Mouse (Mus musculus): ENCODE measurements at regions not wholly inside any gene's neighbourhood (a gene's known extent, or its start where the extent isn't known, plus 50 kb on each side); places are given as distances from the start of the nearest gene placed in this dataset.

DNA sequence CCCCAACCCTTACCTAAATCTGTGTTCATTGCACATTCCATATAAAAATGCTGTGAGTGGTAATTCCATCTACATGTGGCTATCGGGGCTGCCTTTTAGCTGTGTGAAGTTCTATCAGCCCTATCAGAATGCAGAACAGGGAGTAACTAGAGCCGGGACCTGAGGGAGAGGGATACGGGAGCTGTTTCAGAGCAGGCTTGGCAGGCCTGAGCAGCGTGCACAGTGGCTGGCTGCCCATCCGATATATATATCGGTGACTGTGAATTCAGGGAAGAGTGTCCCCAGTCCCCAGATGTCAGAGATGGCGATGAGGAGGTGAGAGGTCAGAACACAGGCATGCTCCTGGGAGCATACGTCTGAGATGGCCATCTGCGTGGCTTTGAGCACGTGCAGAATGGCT, 79.0 kb downstream of the Arl4c start:
- DNase-seq = no peak

DNA sequence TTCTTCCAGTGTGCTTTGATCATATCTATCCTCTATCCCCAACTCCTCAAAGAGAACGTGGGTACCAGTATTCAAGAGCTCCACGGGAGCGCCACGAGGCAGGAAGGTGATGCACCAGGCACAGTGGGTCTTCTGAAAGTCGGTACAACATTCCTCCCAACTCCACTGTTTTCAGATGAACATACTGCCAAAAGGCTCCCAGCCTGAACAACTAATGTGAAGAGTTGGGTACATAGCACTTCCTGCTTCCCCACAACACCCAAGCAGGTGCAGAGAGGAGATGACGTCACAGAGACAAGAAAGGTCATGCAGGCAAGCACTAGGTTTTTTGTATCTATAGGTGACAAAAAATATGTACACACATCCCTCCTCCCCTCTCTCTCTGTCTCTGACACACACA, 79.7 kb downstream of the Arl4c start:
- no peak for DNase-seq

DNA sequence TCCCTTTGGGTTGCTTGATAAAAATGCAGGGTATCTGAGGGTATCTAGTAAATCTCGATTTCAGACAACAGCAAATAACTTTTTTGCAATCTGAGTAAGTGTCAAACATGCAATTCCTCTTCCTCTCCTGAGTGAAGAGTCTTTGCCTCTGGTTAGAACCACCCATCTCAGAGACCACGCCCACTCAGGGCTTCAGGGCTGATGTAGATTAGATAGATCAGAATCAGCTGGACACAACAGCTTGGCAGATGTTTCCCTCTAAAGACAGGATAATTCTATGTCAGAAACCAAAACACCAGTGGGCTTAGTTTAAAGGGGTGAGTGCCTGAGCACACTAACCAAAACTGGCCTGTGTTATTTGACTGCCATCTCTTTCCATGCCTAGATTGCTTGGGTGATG, 80.8 kb downstream of the Arl4c start:
- no peak for DNase-seq

DNA sequence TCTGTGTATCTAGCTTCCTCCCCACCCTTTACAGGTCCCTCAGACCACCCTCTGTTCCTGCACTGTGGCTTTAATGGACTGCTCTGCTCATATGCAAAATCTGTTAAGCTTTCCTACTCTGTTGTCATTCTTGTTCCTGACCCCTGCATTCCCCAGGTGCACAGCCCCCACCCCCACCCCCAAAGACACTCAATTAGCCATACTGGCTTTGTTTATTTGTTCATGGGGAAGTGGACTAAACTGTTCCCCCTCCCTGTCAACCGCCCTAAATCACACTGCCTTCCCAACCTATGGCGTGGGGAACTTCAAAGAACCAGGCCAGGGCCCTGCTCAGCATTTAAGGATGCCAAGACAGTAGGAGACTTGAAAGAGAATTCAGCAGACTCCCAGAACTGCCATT, 89.0 kb downstream of the Arl4c start:
- DNase-seq = peak; percentile 11

DNA sequence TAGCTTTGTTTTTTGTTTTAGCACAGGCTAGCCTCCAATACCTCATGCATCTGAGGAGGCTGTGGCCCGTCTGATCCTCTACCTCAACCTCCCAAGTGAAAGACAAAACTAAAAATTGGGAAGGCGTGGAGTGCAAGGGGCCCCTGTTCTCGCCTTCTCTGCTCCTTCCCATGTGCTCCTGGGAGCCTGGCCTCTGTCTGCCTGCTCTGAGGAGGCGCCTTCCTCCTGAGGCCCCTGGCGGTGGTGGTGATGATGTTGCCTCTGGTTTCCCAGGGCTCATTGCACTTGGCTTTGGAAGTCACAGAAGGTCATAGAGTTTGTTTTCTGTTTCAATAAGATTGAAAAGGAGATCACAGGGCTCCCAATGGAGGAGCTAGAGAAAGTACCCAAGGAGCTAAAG, 90.8 kb downstream of the Arl4c start:
- DNase-seq = no peak

DNA sequence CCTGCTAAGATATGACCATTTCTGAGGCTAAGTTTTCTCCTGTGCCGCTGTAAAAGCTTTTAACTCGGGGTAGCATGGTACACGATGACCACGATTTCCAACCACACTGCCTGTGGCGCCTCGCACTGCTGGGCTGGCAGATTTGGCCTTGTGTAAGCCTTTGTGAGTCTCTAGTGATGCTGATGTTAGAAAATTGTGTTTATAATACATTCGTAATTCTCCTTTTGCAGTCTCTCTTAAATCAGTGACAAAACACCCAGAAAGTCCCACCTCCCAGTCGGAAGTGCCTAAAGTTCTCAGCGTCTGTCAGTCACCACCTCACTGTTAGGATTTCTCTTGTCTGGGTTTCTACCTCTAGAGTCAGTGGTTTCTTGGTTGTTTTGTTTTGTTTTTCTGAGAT, 91.2 kb downstream of the Arl4c start:
- DNase-seq = no peak

DNA sequence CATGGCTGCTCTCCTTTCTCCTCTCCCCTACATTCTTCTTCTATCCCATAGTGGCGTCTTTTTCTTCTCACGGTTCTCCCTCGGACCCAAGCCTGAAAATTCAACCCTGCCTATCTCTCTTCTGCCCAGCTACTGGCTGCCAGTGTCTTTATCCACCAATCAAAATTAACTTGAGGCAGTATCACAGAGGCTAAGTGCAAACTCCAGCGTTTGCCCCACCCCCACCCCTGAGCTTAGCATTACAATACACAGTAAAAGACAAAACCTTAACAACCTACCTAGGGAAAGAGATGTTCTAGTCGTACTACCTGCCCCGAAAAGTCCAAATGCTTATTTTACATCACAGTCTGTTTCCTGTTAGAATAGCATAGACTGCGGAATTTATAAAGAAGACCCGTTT, 93.2 kb downstream of the Arl4c start:
- no peak for DNase-seq

DNA sequence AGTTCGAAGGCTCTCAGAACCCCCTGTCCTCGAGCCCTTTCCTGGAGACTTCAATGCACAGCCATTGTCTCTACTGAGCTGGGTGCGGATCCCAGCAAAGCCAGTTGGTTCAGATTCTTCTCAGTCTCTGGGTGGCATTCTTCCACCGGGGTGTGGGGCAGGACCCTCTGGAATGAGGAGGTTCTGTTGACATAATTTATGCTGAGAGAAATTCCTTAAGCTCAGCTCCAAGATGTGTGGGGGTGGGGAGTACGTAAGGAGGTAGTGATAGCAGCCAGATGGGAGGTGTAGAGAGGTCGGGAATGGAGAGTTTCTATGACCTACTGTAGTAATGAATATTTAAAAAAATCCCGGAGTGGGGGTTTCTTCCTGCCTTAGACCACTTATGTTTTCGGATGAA, 93.8 kb downstream of the Arl4c start:
- no peak for DNase-seq

DNA sequence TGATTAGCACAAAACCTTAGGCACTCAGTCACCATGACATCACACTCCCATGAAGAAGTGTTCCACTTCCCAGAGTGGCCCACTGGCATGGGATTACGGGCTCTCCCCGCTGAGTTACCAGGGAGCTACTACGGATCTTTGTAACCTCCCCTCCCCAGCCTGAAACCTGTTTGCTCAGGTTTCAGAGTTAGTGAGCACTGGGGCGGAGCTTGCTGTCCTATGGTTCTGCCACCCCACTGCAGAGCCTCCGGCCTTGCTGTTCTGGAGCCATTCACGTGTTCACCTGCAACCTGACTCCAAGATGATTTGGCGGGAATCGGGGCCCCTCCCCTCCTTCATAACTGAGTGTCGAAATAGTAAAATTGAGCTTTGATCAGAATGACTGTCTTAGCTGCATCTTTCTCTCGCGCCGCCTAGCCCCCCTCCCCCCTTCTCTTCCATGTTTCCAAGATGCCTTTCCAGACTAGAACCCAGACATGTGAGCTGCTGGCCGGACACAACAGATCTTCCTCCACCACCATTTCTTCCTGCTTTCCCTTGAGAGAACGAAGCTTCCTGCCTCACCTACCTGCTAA, 95.8 kb upstream of the Glrp1 start:
- no peak for DNase-seq

DNA sequence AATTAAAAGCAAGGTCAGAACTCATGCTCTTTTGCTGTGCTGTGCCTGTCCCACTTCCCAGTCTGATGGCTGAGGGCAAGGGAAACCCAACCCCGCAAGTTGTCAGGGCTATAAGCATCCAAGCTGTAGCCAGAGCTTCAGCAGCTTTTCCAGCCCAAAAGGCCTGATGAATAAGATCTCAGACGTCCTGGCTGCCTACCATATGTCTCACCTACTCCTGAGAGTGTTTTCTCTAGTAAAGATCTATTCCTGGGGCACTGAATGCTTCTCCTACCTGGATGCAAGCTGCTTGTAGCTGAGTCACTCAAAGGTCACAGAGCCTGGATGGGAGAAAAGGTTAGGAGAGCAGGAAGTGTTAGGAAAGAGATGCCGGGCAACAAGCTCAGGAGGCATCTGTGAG, 92.4 kb upstream of the Glrp1 start:
- DNase-seq = no peak

DNA sequence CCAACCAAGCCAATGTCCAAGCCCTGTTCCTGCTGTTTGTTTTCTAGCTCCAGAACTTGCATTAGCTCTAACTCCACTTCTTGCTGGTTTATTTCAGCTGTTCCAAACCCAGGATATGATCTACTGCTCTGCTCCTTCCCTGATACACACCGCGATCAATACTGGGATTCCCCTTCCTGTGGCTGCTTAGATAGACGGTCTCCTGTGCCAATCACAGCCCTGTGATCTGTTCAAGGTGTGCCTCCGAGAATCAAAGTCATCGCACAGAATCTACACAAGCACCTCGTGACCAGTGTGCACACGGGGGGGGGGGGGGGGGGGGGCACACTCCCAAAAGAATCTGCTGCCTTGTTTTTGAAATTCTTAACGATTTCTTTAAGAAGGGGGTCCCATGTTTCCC, 91.9 kb upstream of the Glrp1 start:
- no peak for DNase-seq

DNA sequence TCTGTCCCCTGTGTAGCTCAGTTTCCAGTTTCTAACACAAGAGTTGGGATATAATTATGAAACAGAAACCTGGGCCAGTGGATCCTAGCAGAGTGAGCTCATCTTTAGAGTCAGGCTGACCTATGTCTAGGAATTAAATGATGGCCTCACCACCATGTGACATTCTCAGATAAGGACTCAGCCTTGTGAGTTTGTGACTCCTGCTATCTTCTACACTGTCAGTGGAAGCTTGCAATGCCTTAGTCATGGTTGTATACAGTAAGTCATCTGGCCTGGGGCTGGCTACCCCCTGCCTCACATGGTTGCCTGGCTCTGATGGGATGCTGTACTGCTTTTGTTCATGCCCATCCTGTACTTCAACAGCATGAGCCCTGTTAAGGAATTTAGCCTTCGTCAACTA, 90.3 kb upstream of the Glrp1 start:
- no peak for DNase-seq

DNA sequence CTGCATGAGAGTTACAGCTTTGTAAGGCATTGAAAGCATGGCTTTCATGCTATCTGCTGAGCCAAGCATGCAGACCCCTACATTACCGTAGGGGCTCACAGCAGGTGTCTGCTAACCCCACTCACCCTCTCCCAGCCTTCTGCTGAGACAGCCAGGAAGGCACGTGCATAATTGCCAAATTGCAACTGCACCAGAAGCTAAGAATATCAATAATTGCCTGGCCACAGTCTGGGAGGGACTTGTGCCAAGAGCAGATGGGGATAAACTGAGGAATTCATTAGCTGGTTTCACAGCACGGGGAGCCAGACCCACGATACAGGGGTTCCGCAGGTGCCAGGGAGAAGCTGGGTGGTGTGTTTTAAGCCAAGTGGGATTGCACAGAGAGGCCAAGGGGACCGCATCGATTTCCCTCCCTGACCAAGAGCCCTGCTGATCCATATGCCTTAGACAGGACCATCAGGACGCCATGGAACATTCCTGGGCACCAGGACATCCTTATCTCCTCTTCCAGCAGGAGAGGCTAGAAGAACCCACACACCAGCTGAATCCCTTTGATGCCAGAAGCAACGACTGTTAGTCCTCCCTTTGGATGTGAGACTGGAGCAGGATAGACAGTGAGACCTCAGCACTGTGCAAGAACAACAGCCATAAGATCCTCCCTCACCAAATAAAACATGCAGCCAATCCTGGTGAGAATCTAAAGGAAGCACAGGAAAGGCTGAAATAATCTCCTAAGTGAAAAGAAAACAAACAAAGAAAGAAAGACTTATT, 84.8 kb upstream of the Glrp1 start:
- no peak for DNase-seq

DNA sequence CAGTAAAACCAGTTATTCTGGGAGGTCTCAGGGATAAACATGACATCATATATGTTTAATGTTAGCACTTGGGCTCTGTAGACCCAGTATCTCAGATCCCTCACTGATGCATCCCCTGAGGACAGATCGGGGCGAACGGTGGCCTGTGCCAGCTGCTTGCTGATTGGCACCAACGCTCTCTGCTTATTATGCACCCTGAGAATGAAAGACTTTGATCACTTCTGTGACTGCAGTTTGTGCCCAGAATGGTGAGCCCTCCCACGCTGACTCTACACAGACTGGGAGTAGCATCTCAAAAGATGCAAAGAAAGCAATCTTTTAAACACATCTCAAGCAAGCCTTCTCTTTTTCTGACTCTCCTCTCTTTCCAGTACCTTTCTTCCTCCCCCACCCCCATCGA, 82.2 kb upstream of the Glrp1 start:
- DNase-seq = no peak

DNA sequence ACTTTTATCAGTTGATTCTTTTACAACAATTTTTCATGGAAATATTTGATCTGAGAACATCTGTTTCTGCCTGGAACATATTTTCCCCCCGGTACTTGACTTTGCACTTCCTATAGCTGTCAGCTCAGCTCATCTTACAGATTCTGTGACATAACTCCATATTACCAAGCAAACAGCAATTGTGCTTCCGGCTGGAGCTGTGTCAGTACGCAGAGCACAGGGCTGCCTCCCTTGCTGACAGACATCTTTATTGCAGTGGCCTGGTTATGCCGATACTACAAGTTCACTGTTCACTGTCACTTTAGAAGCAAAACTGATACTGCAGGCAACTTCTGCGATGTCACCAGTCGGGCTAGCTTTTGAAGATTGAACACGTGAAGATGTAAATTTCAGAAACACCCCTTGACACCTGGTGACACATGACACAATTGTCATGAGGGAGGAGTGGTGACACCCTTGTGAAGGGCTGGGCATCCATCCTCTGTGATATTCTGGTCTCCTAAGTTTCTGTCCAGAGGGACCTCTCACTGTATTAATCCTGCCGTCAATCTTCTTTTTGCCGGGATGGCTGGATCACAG, 81.0 kb upstream of the Glrp1 start:
- DNase-seq = no peak

DNA sequence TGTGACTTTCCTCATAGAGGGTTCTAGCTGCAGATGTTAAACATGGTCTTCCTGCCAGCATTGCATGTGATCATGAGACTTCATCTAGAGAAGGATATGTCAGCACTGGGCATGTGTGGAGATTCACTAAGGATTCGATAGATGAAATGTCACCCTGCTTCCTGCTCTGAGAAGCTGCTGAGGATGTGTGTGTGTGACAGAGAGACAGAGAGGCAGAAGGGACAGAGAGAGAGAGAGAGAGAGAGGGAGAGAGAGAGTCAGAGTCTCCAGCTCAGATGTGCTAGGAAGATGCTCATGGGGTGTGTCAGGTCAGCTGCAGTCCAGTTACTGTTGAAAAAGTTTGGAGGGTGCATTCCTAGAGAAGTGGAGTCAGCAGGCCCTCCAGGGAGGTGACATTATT, 78.9 kb upstream of the Glrp1 start:
- no peak for DNase-seq

DNA sequence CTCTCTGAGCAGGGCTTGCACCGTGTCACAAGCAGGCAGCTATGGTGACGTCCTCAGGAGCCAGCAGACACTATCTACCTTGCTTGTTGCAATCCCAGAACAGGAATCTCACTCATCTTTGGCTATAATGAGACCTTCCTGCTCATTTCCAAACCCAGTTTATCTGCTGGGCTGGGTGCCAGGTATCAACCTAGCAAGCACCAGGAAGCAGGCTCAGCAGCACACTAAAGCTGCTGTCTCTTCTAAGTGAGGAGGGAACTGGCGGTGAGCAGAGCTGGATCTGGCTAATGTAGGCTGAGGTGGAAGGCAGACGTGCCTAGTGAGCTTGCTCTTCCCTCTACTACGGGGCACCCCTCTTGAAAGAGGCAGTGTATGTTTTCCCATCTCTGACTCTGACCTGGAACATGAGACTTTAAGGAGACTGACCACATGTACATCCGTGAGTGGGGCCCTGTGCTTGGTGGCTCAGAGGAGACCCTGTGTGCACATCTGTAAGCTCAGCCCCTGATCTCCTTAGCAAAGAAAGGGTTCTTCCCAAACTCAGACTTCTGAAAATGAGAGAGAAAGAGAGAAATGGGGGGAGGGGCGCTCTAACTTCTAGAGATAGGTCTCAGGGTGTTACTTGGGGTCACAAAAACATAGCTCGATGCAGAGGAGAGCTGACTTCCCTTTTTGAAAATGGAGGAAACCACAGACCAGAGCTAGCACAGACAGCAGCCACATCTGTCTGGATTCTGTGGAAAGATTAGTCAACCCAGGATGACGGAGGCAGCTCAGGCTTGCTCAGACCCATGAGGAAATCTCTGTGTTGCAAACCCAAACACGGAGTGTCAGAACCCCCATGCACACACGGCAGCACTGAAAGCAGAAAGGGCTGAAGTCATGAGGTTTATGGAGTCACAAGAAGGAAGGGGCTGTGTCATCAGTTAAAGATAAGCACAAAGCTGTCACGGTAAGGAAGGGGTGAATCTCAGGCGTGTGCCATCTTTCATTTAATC, 77.3 kb upstream of the Glrp1 start:
- peak; percentile 43 for DNase-seq

DNA sequence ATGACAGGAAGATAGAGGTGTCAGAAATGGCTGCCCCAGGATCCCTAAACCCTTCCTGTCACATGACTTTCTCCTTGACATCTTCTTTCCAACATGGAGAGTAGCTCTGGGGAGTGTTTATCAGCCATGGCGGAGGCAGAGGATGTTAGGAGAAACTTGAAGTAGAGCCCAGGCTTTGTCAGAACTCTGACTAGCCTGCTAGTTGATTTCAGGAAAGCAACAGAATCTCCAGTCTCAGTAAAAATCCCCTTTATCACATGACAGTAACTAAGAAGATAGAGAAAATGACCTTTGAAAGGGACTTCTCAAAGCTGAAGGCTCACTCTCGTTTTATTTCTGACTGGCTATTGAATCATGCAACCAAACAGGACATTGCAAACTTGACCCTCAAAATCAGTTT, 76.3 kb upstream of the Glrp1 start:
- no peak for DNase-seq

DNA sequence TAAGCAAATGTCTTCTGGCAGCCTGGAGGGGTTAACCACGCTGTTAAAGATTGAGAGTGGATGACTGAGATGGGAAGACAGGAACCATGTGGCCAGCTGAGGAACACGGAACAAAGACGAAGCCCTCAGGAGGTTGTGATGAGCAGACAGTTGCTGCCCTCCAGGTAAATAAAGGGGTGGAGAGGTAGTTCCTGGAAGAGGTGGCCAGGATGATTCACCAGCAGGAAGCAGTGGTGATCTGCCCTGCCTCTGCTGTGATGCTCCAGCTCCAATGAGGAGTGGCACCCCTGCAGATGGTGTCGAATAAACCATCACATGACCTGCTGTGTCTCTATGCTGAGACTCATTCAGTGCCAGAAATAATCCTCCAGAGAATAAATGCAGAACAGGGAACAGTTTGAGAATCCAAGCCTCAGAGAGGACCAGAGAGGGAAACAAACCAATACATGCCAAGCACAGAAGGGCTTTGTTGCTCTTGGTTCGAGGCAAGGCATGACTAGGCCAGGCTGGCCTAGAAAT, 74.7 kb upstream of the Glrp1 start:
- no peak for DNase-seq

DNA sequence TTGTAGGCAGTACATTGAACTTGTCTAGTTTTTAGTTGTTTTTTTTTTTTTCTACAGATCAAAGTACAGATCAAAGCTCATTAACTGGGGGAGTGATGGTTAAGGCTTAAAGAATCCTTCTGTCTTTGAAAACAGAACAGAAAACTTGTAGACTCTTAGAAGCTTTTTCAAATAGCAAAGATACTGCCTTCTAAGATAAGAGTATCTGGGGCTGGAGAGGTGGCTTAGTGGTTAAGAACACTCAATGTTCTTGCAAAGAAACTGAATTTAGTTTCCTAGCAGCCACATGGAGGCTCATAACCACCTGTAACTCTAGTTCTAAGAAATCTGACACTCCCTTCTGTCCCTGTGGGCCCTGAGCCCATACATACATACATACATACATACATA, 68.4 kb upstream of the Glrp1 start:
- DNase-seq = no peak

DNA sequence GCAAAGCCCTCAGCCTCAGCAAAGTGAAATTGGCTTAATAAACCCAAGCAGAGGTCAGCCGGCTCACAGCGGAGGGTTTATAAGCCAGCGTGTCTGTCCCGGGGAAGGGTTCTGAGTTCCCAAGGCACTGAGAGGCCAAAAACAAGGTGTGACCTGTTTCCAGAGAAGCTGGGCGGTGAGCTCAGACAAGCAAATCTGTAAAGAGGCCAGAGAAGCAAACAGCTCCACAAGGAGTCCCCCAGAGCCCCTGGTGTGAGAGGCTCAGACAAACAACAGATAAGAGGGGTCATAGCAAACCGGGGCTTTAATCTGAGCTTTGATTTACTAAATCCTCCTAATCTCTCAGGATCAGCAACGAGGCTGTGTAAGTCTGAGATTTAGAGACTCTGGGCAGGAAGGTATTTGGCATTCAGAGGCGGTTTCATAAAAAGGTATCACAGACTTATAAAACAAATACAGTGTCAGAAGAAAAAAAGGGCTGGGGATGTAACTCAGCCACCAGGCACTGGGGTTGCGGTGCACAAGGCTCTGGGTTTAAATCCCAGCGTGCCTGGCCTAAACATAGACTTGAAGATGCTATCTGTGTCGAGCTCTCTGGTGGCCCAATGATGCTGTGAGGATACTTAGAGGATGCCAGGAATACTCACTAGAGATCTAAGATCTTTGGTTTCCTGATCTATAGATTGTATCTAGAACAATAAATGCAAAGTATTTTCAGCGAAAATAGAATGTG, 67.8 kb upstream of the Glrp1 start:
- no peak for DNase-seq
